Comparison of ENCODE assay signal across 9 mouse cellular contexts in the genomic region with DNA sequence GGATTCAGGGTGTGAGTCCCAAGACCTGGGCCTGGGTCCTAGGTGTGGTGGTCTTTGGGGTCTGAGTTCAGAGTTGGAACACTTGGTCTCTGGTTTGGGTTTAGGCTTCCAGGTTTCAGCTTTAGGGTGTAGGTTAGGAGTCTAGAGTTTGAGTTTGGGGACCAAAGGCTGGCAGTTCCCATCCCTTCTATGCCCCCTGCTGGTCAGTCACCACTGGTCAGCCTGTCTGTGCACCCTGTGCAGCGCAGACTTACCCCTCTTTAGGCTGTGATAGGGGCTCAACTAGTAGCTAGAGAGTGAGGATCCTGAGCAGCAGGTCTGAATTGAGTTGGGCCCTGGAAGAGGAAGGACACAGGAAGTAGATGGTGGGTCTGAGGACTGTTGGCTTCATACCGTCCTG. TPM values are rescaled to one million over a fixed set of nuclear protein-coding genes. Genes with fewer than 3 reads are reported as not detected.
DNase-seq lines count a peak whose midpoint lies in the region; ATAC-seq and TF ChIP-seq lines count a peak whose summit lies in the region.
"Had no signal": no experiment of that assay in that cellular context is flagged by ENCODE, and none has a peak within 500 bp of the region (broad histone marks: within the 10 kb centered on the region; RNA-seq: fewer than 3 reads in every experiment).

No protein-coding gene starts in this region.

- H3K4me1 ChIP-seq in CH12.LX (ENCODE audit: control insufficient read depth in 1 of 2, insufficient read depth in 2 of 2), result peaks cover 0 to 7% of the 10 kb centered on the region in 2 experiments; a peak in 1 of 4 replicates
- peaks cover 7% of the 10 kb centered on the region; the same call in 1 of the 2 replicates for H3K4me1 ChIP-seq in intestine, embryonic 15.5 days (replicated peaks)
- H3K4me1 ChIP-seq in limb, embryonic 14.5 days (ENCODE audit: control insufficient read depth, insufficient read depth, low read length), result peaks cover 31% of the 10 kb centered on the region
- no peaks in the 10 kb centered on the region for H3K4me1 ChIP-seq in forebrain, embryonic 15.5 days

- H3K4me3 ChIP-seq in CH12.LX (replicated peaks in 1 of 3; ENCODE audit: low read depth in 2 of 3, low read length in 2 of 3, poor library complexity in 1 of 3), result no peak overlapping the region
- no peak overlapping the region for H3K4me3 ChIP-seq in intestine, embryonic 15.5 days (replicated peaks)
- no peak overlapping the region for H3K4me3 ChIP-seq in limb, embryonic 14.5 days (replicated peaks; ENCODE audit: low read length)
- no peak overlapping the region for H3K4me3 ChIP-seq in forebrain, embryonic 15.5 days
- H3K4me3 ChIP-seq: heart, embryonic 15.5 days had no signal

- 54% methylated on average over 2 of the region's 2 CpGs for WGBS in intestine, embryonic 15.5 days
- 35% methylated on average over 2 of the region's 2 CpGs for WGBS in limb, embryonic 14.5 days
- WGBS in forebrain, embryonic 15.5 days, result 61% methylated on average over 2 of the region's 2 CpGs

- no peak overlapping the region for H3K27ac ChIP-seq in CH12.LX (ENCODE audit: insufficient read depth, low read depth)
- H3K27ac ChIP-seq in intestine, embryonic 15.5 days, result no peak overlapping the region
- H3K27ac ChIP-seq in limb, embryonic 14.5 days (replicated peaks; ENCODE audit: low read depth, low read length), result no peak overlapping the region
- no peak overlapping the region for H3K27ac ChIP-seq in forebrain, embryonic 15.5 days (replicated peaks)
- H3K27ac ChIP-seq: heart, embryonic 15.5 days had no signal

- no peak for TF ChIP-seq POLR2A in CH12.LX (IDR thresholded peaks at IDR 0.05; ENCODE audit: low read depth, low read length)
- TF ChIP-seq POLR2A in brain, embryonic 14.5 days (IDR thresholded peaks at IDR 0.05; ENCODE audit: borderline replicate concordance, extremely low read depth, insufficient read depth, insufficient read length, poor library complexity, severe bottlenecking), result no peak
- TF ChIP-seq POLR2A in limb, embryonic 14.5 days (IDR thresholded peaks at IDR 0.05; ENCODE audit: borderline replicate concordance, extremely low read depth, insufficient read depth, insufficient read length), result no peak

- no peaks in the 10 kb centered on the region for H3K9me3 ChIP-seq in CH12.LX (replicated peaks; ENCODE audit: low read length)
- no peaks in the 10 kb centered on the region for H3K9me3 ChIP-seq in intestine, embryonic 15.5 days
- H3K9me3 ChIP-seq in limb, embryonic 14.5 days (ENCODE audit: control insufficient read depth, low read length), result no peaks in the 10 kb centered on the region
- no peaks in the 10 kb centered on the region for H3K9me3 ChIP-seq in forebrain, embryonic 15.5 days
- H3K9me3 ChIP-seq: heart, embryonic 15.5 days had no signal

- TF ChIP-seq EP300 in CH12.LX (IDR thresholded peaks at IDR 0.05; ENCODE audit: low read length), result no peak

- peak; percentile 43 to 85; a peak in 3 of 4 replicates for TF ChIP-seq CTCF in CH12.LX (conservative IDR thresholded peaks at IDR 0.05 in 1 of 2, IDR thresholded peaks at IDR 0.05 in 1 of 2; ENCODE audit: low read depth in 2 of 2, low read length in 2 of 2)
- TF ChIP-seq CTCF in brain, embryonic 14.5 days (IDR thresholded peaks at IDR 0.05; ENCODE audit: borderline replicate concordance, extremely low read depth, insufficient read depth, insufficient read length), result peak; percentile 64

- H3K27me3 ChIP-seq in CH12.LX (replicated peaks), result peaks cover 29% of the 10 kb centered on the region
- no peaks in the 10 kb centered on the region for H3K27me3 ChIP-seq in intestine, embryonic 15.5 days (replicated peaks)
- no peaks in the 10 kb centered on the region for H3K27me3 ChIP-seq in limb, embryonic 14.5 days (ENCODE audit: control insufficient read depth, insufficient read depth, low read length)
- H3K27me3 ChIP-seq in forebrain, embryonic 15.5 days, result no peaks in the 10 kb centered on the region
- H3K27me3 ChIP-seq: heart, embryonic 15.5 days had no signal

- no peak overlapping the region for H3K4me2 ChIP-seq in CH12.LX (ENCODE audit: insufficient read depth, low read depth, poor library complexity, severe bottlenecking)
- no peak overlapping the region for H3K4me2 ChIP-seq in intestine, embryonic 15.5 days (replicated peaks)
- no peak overlapping the region for H3K4me2 ChIP-seq in limb, embryonic 14.5 days (replicated peaks; ENCODE audit: low read depth, low read length, severe bottlenecking)
- H3K4me2 ChIP-seq in forebrain, embryonic 15.5 days (replicated peaks), result no peak overlapping the region
- H3K4me2 ChIP-seq: heart, embryonic 15.5 days had no signal

- TF ChIP-seq RAD21 in CH12.LX (IDR thresholded peaks at IDR 0.05; ENCODE audit: low read depth, low read length), result peak; percentile 74

- dilution Hi-C loops in CH12.LX (cut with MboI; ENCODE audit: extremely low pct_ligation_motif_present, extremely low pct_unique_long_range_greater_than_20kb, low sequenced_read_pairs), result no loop called here

- peak; percentile 61 for DNase-seq in heart, adult 8-10 months (ENCODE audit: low spot score)
- DNase-seq in heart, postnatal 25 days (ENCODE audit: low spot score), result no peak
- DNase-seq in CH12.LX (ENCODE audit: extremely low read depth), result peak; percentile 38
- peak; percentile 21 for DNase-seq in brain, embryonic 14.5 days (ENCODE audit: low read depth)
- DNase-seq in limb, embryonic 14.5 days (ENCODE audit: low spot score), result peak; percentile 64

- H3K9ac ChIP-seq in CH12.LX (ENCODE audit: insufficient read depth, low read depth), result no peak overlapping the region
- no peak overlapping the region for H3K9ac ChIP-seq in intestine, embryonic 15.5 days
- H3K9ac ChIP-seq in limb, embryonic 14.5 days (ENCODE audit: low read depth, low read length, severe bottlenecking), result no peak overlapping the region
- H3K9ac ChIP-seq in forebrain, embryonic 15.5 days (replicated peaks), result no peak overlapping the region
- H3K9ac ChIP-seq: heart, embryonic 15.5 days had no signal

- H3K79me2 ChIP-seq in CH12.LX (replicated peaks; ENCODE audit: control insufficient read depth, extremely low read depth, insufficient read depth, poor library complexity, severe bottlenecking), result no peaks in the 10 kb centered on the region

- no peaks in the 10 kb centered on the region for H3K36me3 ChIP-seq in CH12.LX (replicated peaks in 1 of 2; ENCODE audit: control insufficient read depth in 1 of 2, insufficient read depth in 1 of 2, low read length in 1 of 2)
- no peaks in the 10 kb centered on the region for H3K36me3 ChIP-seq in intestine, embryonic 15.5 days
- H3K36me3 ChIP-seq in limb, embryonic 14.5 days (ENCODE audit: control insufficient read depth, insufficient read depth, low read length), result no peaks in the 10 kb centered on the region
- H3K36me3 ChIP-seq in forebrain, embryonic 15.5 days, result no peaks in the 10 kb centered on the region
- H3K36me3 ChIP-seq: heart, embryonic 15.5 days had no signal

- in situ Hi-C loops in CH12.LX (cut with MboI; ENCODE audit: low pct_ligation_motif_present, low pct_unique_long_range_greater_than_20kb, low sequenced_read_pairs), result loop anchor here (5.0 kb wide), 1 partner anchor 37 kb away; no protein-coding TSS in a partner anchor

- intact Hi-C loops in heart, postnatal 25 days (cut with DNase I), result loop anchor here (1.0 kb wide), 1 partner anchor 42 kb away; no protein-coding TSS in a partner anchor

- 0 out of 2 replicates have a peak, but pooled peaks have one; percentile 40 for ATAC-seq in intestine, embryonic 15.5 days
- ATAC-seq in limb, embryonic 14.5 days (ENCODE audit: low FRiP score, low read depth), result no peak
- ATAC-seq in monocyte, adult 5-6 weeks (replicated peaks; ENCODE audit: insufficient number of reproducible peaks, low FRiP score, low TSS enrichment, poor library complexity, severe bottlenecking), result peak; percentile 61; the same call in 1 of the 2 replicates
- ATAC-seq in forebrain, embryonic 15.5 days (replicated peaks), result no peak

RNA-seq across cellular contexts. Expression of a gene that starts 12.3 kb away (rescaled TPM):
- 1 to 10 TPM; 4.4 to 7.0 (median 5.1) TPM for total RNA-seq in heart, adult 8-10 months (2022)
- total RNA-seq in heart, postnatal 25 days (2021), result 1 to 10 TPM; 7.6 to 7.9 TPM
- total RNA-seq in CH12.LX (2012; rRNA removed), result 0.34 and 0.76 TPM in 2 replicates
- not detected in 2 replicates for total RNA-seq in CH12.LX (2014; rRNA removed)
- 0.10 and 0.35 TPM in 2 replicates for polyA plus RNA-seq in CH12.LX (2012; ENCODE audit: insufficient read length, low read depth)
- polyA plus RNA-seq in brain, embryonic 14.5 days (2012; rRNA removed), result 18.0 and 24.2 TPM in 2 replicates
- 21.6 and 23.6 TPM in 2 replicates for polyA plus RNA-seq in intestine, embryonic 15.5 days (2015; fragmentation: Nextera tagmentation; extraction: Ambion mirVana)
- polyA plus RNA-seq in limb, embryonic 14.5 days (2012; rRNA removed), result 149 and 203 TPM in 2 replicates
- polyA plus RNA-seq in limb, embryonic 14.5 days (2014; fragmentation: Nextera tagmentation; extraction: Ambion mirVana), result 96.9 and 99.1 TPM in 2 replicates
- 1.1 TPM in 1 of 3 replicates, not detected in the others for total RNA-seq in monocyte, adult 5-6 weeks (2017)
- polyA plus RNA-seq in forebrain, embryonic 15.5 days (2015; fragmentation: Nextera tagmentation; extraction: Ambion mirVana), result 6.3 and 7.0 TPM in 2 replicates

RNA-seq across cellular contexts. Expression of a gene that starts 17.6 kb away (rescaled TPM):
- total RNA-seq in heart, adult 8-10 months (2022), result over 10,000 TPM; 10,766 to 11,632 (median 11,251) TPM
- total RNA-seq in heart, postnatal 25 days (2021), result over 10,000 TPM; 11,742 to 12,072 TPM
- total RNA-seq in CH12.LX (2012; rRNA removed) (not detected in 2 replicates), CH12.LX (2014; rRNA removed) (not detected in 2 replicates)
- not detected in 2 replicates for polyA plus RNA-seq in CH12.LX (2012; ENCODE audit: insufficient read length, low read depth)
- polyA plus RNA-seq in brain, embryonic 14.5 days (2012; rRNA removed), result 0.30 and 0.37 TPM in 2 replicates
- polyA plus RNA-seq in intestine, embryonic 15.5 days (2015; fragmentation: Nextera tagmentation; extraction: Ambion mirVana), result 0.53 and 0.58 TPM in 2 replicates
- 18.9 and 26.1 TPM in 2 replicates for polyA plus RNA-seq in limb, embryonic 14.5 days (2012; rRNA removed)
- 16.4 and 28.1 TPM in 2 replicates for polyA plus RNA-seq in limb, embryonic 14.5 days (2014; fragmentation: Nextera tagmentation; extraction: Ambion mirVana)
- 0.49 TPM in 1 of 3 replicates, not detected in the others for total RNA-seq in monocyte, adult 5-6 weeks (2017)
- polyA plus RNA-seq in forebrain, embryonic 15.5 days (2015; fragmentation: Nextera tagmentation; extraction: Ambion mirVana), result 0.45 and 1.3 TPM in 2 replicates

RNA-seq across cellular contexts. Expression of a gene that starts 38.7 kb away (rescaled TPM):
- total RNA-seq in heart, adult 8-10 months (2022), result not detected
- total RNA-seq in heart, postnatal 25 days (2021), result not detected
- total RNA-seq in CH12.LX (2012; rRNA removed) (0.29 and 0.34 TPM in 2 replicates), CH12.LX (2014; rRNA removed) (0.28 TPM in 1 of 2 replicates, not detected in the other)
- 1.1 and 1.2 TPM in 2 replicates for polyA plus RNA-seq in CH12.LX (2012; ENCODE audit: insufficient read length, low read depth)
- polyA plus RNA-seq in brain, embryonic 14.5 days (2012; rRNA removed), result not detected in 2 replicates
- polyA plus RNA-seq in intestine, embryonic 15.5 days (2015; fragmentation: Nextera tagmentation; extraction: Ambion mirVana), result not detected in 2 replicates
- polyA plus RNA-seq in limb, embryonic 14.5 days (2012; rRNA removed), result 0.04 TPM in 1 of 2 replicates, not detected in the other
- not detected in 2 replicates for polyA plus RNA-seq in limb, embryonic 14.5 days (2014; fragmentation: Nextera tagmentation; extraction: Ambion mirVana)
- not detected in 3 replicates for total RNA-seq in monocyte, adult 5-6 weeks (2017)
- polyA plus RNA-seq in forebrain, embryonic 15.5 days (2015; fragmentation: Nextera tagmentation; extraction: Ambion mirVana), result not detected in 2 replicates

RNA-seq across cellular contexts. Expression of a gene that starts 54.5 kb away (rescaled TPM):
- total RNA-seq in heart, adult 8-10 months (2022), result not detected
- total RNA-seq in heart, postnatal 25 days (2021), result not detected
- total RNA-seq in CH12.LX (2012; rRNA removed), result not detected in 2 replicates
- not detected in 2 replicates for total RNA-seq in CH12.LX (2014; rRNA removed)
- 0.14 and 0.17 TPM in 2 replicates for polyA plus RNA-seq in CH12.LX (2012; ENCODE audit: insufficient read length, low read depth)
- not detected in 2 replicates for polyA plus RNA-seq in brain, embryonic 14.5 days (2012; rRNA removed)
- not detected in 2 replicates for polyA plus RNA-seq in intestine, embryonic 15.5 days (2015; fragmentation: Nextera tagmentation; extraction: Ambion mirVana)
- not detected in 2 replicates for polyA plus RNA-seq in limb, embryonic 14.5 days (2012; rRNA removed)
- not detected in 2 replicates for polyA plus RNA-seq in limb, embryonic 14.5 days (2014; fragmentation: Nextera tagmentation; extraction: Ambion mirVana)
- not detected in 3 replicates for total RNA-seq in monocyte, adult 5-6 weeks (2017)
- polyA plus RNA-seq in forebrain, embryonic 15.5 days (2015; fragmentation: Nextera tagmentation; extraction: Ambion mirVana), result not detected in 2 replicates
- polyA plus RNA-seq: heart, embryonic 15.5 days had no signal

Comparison
In these comparisons a context has a peak if more than half of its experiments do, and no peak if none do; other contexts are left out.
1. ATAC-seq: peak in intestine, embryonic 15.5 days (single experiment) and monocyte, adult 5-6 weeks (single experiment); none in limb, embryonic 14.5 days (single experiment) and forebrain, embryonic 15.5 days (single experiment).